Mouse (Mus musculus): Measurements from ENCODE around the gene Svs1. TPM values are rescaled to one million over a fixed set of nuclear protein-coding genes. Genes with fewer than 3 reads are reported as not detected.

The Svs1 gene
- polyA plus RNA-seq, 1 experiment from 2014 or later = not detected

GRCm38 (mm10) chr6:49031230-49031629, 44.6 kb downstream of the Svs1 start:
- Histone ChIP-seq H3K4me3 (no peak overlapping the region), H3K36me3 (no peaks in the 10 kb centered on the region), H3K4me2 (no peak overlapping the region), H3K9ac (no peak overlapping the region), H3K27ac (no peak overlapping the region), H3K27me3 (peaks cover 7% of the 10 kb centered on the region; the same call in 1 of the 2 replicates), H3K4me1 (peaks cover 7% of the 10 kb centered on the region), H3K9me3 (no peaks in the 10 kb centered on the region)
- WGBS = 63% methylated on average over 4 of the region's 4 CpGs
- ATAC-seq (ENCODE audit: insufficient number of reproducible peaks, insufficient read depth, low FRiP score, low TSS enrichment, low read depth) = no peak

GRCm38 (mm10) chr6:49032783-49033182, 46.1 kb downstream of the Svs1 start:
- WGBS = 76% methylated on average over 4 of the region's 4 CpGs
- no peak for ATAC-seq (ENCODE audit: insufficient number of reproducible peaks, insufficient read depth, low FRiP score, low TSS enrichment, low read depth)
- Histone ChIP-seq H3K27me3 (peaks cover 15% of the 10 kb centered on the region; the same call in 1 of the 2 replicates), H3K9me3 (no peaks in the 10 kb centered on the region), H3K36me3 (no peaks in the 10 kb centered on the region), H3K4me2 (no peak overlapping the region), H3K4me1 (peaks cover 20% of the 10 kb centered on the region), H3K9ac (no peak overlapping the region), H3K4me3 (no peak overlapping the region), H3K27ac (no peak overlapping the region)

GRCm38 (mm10) chr6:49036275-49037267, 49.9 kb downstream of the Svs1 start, which contains the start of gene Gpnmb:
Gpnmb (plus strand) TSS chr6:49036546.
- peaks cover 15% of the 10 kb centered on the region; the same call in 1 of the 2 replicates for H3K27me3 ChIP-seq
- WGBS = 28% methylated on average over 28 of the region's 28 CpGs
- H3K9ac ChIP-seq = peak within 1 kb of the TSS; percentile 51; the same call in 1 of the 2 replicates
- H3K4me3 ChIP-seq = peak within 1 kb of the TSS; percentile 17
- peak within 1 kb of the TSS; percentile 52 for H3K4me2 ChIP-seq
- no peaks in the 10 kb centered on the region for H3K9me3 ChIP-seq
- no peak for ATAC-seq (ENCODE audit: insufficient number of reproducible peaks, insufficient read depth, low FRiP score, low TSS enrichment, low read depth)
- no peaks in the 10 kb centered on the region for H3K36me3 ChIP-seq
- H3K4me1 ChIP-seq = peaks cover 20% of the 10 kb centered on the region
- H3K27ac ChIP-seq = no peak within 1 kb of the TSS

- H3K9ac ChIP-seq = no peak overlapping the region
- no peaks in the 10 kb centered on the region for H3K9me3 ChIP-seq
- no peaks in the 10 kb centered on the region for H3K36me3 ChIP-seq
- no peak overlapping the region for H3K4me3 ChIP-seq
- peaks cover 15% of the 10 kb centered on the region; the same call in 1 of the 2 replicates for H3K27me3 ChIP-seq
- no peak for ATAC-seq (ENCODE audit: insufficient number of reproducible peaks, insufficient read depth, low FRiP score, low TSS enrichment, low read depth)
- H3K4me1 ChIP-seq = peaks cover 20% of the 10 kb centered on the region
- WGBS = 68% methylated on average over 12 of the region's 12 CpGs
- peak overlapping the region; percentile 52 for H3K4me2 ChIP-seq
- no peak overlapping the region for H3K27ac ChIP-seq
These were observed 50.6 kb downstream of the Svs1 start for GRCm38 (mm10) chr6:49037268-49037662.

- Histone ChIP-seq H3K27me3 (peaks cover 15% of the 10 kb centered on the region; the same call in 1 of the 2 replicates), H3K9me3 (no peaks in the 10 kb centered on the region), H3K27ac (no peak overlapping the region), H3K9ac (peak overlapping the region; percentile 66), H3K4me1 (peaks cover 20% of the 10 kb centered on the region), H3K36me3 (no peaks in the 10 kb centered on the region), H3K4me2 (peak overlapping the region; percentile 54), H3K4me3 (peak overlapping the region; percentile 40)
- ATAC-seq (ENCODE audit: insufficient number of reproducible peaks, insufficient read depth, low FRiP score, low TSS enrichment, low read depth) = no peak
- 14% methylated on average over 18 of the region's 18 CpGs for WGBS
These were observed 53.0 kb downstream of the Svs1 start for GRCm38 (mm10) chr6:49039470-49040180.

Other genes with a start within 250 kb of the Svs1 start
- gene Gimap1, start 247.8 kb upstream of the Svs1 start, polyA plus RNA-seq (2015; fragmentation: Nextera tagmentation; extraction: Ambion mirVana) = 8.0 and 9.0 TPM in 2 replicates
- 2.3 and 3.8 TPM in 2 replicates for gene Gimap5, start 240.7 kb upstream of the Svs1 start, polyA plus RNA-seq (2015; fragmentation: Nextera tagmentation; extraction: Ambion mirVana)
- gene Gimap3, start 216.0 kb upstream of the Svs1 start, polyA plus RNA-seq (2015; fragmentation: Nextera tagmentation; extraction: Ambion mirVana) = not detected in 2 replicates
- gene Tmem176a, start 145.9 kb upstream of the Svs1 start, polyA plus RNA-seq (2015; fragmentation: Nextera tagmentation; extraction: Ambion mirVana) = 49.3 and 51.9 TPM in 2 replicates
- 171 and 177 TPM in 2 replicates for gene Tmem176b, start 145.4 kb upstream of the Svs1 start, polyA plus RNA-seq (2015; fragmentation: Nextera tagmentation; extraction: Ambion mirVana)
- 1.2 TPM in 1 of 2 replicates, not detected in the other for gene Aoc1, start 114.0 kb upstream of the Svs1 start, polyA plus RNA-seq (2015; fragmentation: Nextera tagmentation; extraction: Ambion mirVana)
- gene 1600015I10Rik, start 57.0 kb upstream of the Svs1 start, polyA plus RNA-seq (2015; fragmentation: Nextera tagmentation; extraction: Ambion mirVana) = not detected in 2 replicates
- not detected in 2 replicates for gene Doxl2, start 11.9 kb upstream of the Svs1 start, polyA plus RNA-seq (2015; fragmentation: Nextera tagmentation; extraction: Ambion mirVana)
- 1.3 and 1.4 TPM in 2 replicates for gene Gpnmb, start 49.7 kb downstream of the Svs1 start, polyA plus RNA-seq (2015; fragmentation: Nextera tagmentation; extraction: Ambion mirVana)
- gene Malsu1, start 86.9 kb downstream of the Svs1 start, polyA plus RNA-seq (2015; fragmentation: Nextera tagmentation; extraction: Ambion mirVana) = 83.8 and 87.9 TPM in 2 replicates
- gene Igf2bp3, start 228.1 kb downstream of the Svs1 start, polyA plus RNA-seq (2015; fragmentation: Nextera tagmentation; extraction: Ambion mirVana) = 69.9 and 75.5 TPM in 2 replicates